In the genomic region with DNA sequence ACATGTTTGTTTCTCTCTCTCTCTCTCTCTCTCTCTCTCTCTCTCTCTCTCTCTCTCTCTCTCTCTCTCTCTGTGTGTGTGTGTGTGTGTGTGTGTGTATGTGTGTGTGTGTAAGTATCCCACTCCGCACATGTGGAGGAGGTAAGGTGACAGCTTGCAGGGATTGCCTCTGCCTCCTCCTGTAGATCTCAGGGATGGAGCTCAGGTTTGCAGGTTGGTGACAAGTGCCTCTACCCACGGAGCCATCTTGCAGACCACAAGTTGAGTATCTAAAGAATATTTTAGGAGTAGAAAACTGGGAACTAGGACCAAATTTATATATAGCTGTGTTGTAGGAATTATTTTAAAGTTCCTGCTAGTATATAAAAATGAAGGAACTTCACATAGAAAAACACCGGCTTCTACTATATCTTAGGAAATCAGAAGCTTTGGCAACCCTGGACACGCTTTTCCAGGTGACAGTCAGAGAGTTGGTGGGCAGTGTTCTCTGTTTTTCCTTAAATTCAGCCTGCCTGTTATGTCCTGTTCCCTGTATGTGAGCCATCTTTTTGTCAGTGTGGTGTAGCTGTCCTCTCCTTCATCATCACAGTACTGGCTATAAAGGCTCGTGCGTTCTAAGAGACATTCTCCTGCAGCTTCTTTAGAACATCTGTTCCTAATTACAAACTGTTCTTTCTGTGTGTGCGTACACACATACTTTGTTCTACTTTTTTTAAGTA, we compare ENCODE assay signal across 27 mouse cellular contexts. TPM values are rescaled to one million over a fixed set of nuclear protein-coding genes. Genes with fewer than 3 reads are reported as not detected.
DNase-seq lines count a peak whose midpoint lies in the region; ATAC-seq lines count a peak whose summit lies in the region.
"Had no signal": no experiment of that assay in that cellular context is flagged by ENCODE, and none has a peak within 500 bp of the region (broad histone marks: within the 10 kb centered on the region; RNA-seq: fewer than 3 reads in every experiment).

No protein-coding gene starts in this region.

- H3K9me3 ChIP-seq in embryonic facial prominence, embryonic 11.5 days (replicated peaks; ENCODE audit: control insufficient read depth, low read length): no peaks in the 10 kb centered on the region
- H3K9me3 ChIP-seq in embryonic facial prominence, embryonic 10.5 days: no peaks in the 10 kb centered on the region
- H3K9me3 ChIP-seq in forebrain, embryonic 12.5 days: no peaks in the 10 kb centered on the region
- H3K9me3 ChIP-seq: embryonic facial prominence, embryonic 12.5 days; hindbrain, embryonic 10.5 days; kidney, embryonic 15.5 days; liver, embryonic 15.5 days; midbrain, embryonic 13.5 days; neural tube, embryonic 13.5 days had no signal

- WGBS in embryonic facial prominence, embryonic 11.5 days: 62% methylated on average over 7 of the region's 7 CpGs
- WGBS in embryonic facial prominence, embryonic 10.5 days: 73% methylated on average over 7 of the region's 7 CpGs
- 87% methylated on average over 7 of the region's 7 CpGs for WGBS in forebrain, embryonic 12.5 days

- no peaks in the 10 kb centered on the region for H3K4me1 ChIP-seq in embryonic facial prominence, embryonic 11.5 days (ENCODE audit: control insufficient read depth, insufficient read depth, low read length)
- peaks cover 8% of the 10 kb centered on the region; the same call in 1 of the 2 replicates for H3K4me1 ChIP-seq in embryonic facial prominence, embryonic 10.5 days
- H3K4me1 ChIP-seq in forebrain, embryonic 12.5 days: no peaks in the 10 kb centered on the region
- H3K4me1 ChIP-seq: hindbrain, embryonic 10.5 days; midbrain, embryonic 13.5 days; neural tube, embryonic 13.5 days had no signal

- ATAC-seq in embryonic facial prominence, embryonic 11.5 days (replicated peaks; ENCODE audit: insufficient number of reproducible peaks, low FRiP score, low TSS enrichment, low read depth): no peak
- ATAC-seq in forebrain, embryonic 12.5 days (ENCODE audit: low FRiP score): no peak
- ATAC-seq: activated CD4-positive, CD25-positive, alpha-beta regulatory T cell, adult 4 months; forebrain, embryonic 14.5 days; hindbrain, embryonic 16.5 days; midbrain, embryonic 13.5 days had no signal

- no peaks in the 10 kb centered on the region for H3K36me3 ChIP-seq in embryonic facial prominence, embryonic 11.5 days (replicated peaks; ENCODE audit: control insufficient read depth, insufficient read depth, low read depth, low read length)
- peaks cover 41% of the 10 kb centered on the region for H3K36me3 ChIP-seq in embryonic facial prominence, embryonic 10.5 days (replicated peaks)
- H3K36me3 ChIP-seq in forebrain, embryonic 12.5 days (replicated peaks): peaks cover 11% of the 10 kb centered on the region

- H3K27ac ChIP-seq in embryonic facial prominence, embryonic 11.5 days (replicated peaks; ENCODE audit: low read depth, low read length): no peak overlapping the region
- no peak overlapping the region for H3K27ac ChIP-seq in embryonic facial prominence, embryonic 10.5 days (replicated peaks)
- H3K27ac ChIP-seq in forebrain, embryonic 12.5 days: no peak overlapping the region
- H3K27ac ChIP-seq: embryonic facial prominence, embryonic 12.5 days; hindbrain, embryonic 10.5 days; kidney, embryonic 15.5 days; liver, embryonic 15.5 days; macrophage; midbrain, embryonic 13.5 days; neural tube, embryonic 13.5 days had no signal

- peak; percentile 9 for DNase-seq in embryonic facial prominence, embryonic 11.5 days (ENCODE audit: low spot score)
- DNase-seq in embryonic facial prominence, embryonic 10.5 days (ENCODE audit: low spot score): no peak
- peak; percentile 56 for DNase-seq in heart, adult 11 months
- no peak for DNase-seq in heart, adult 9 months (ENCODE audit: low spot score in 2 of 2)
- DNase-seq in right cerebral cortex, adult 18-20 months: peak; percentile 21
- DNase-seq in right cerebral cortex, postnatal 4 days: no peak
- peak; percentile 57 for DNase-seq in telencephalon, adult 2 months (ENCODE audit: low read depth, low spot score)
- DNase-seq: adrenal gland, adult 8-10 months; cerebellum, adult 8-10 months; cerebellum, postnatal 25 days; heart, postnatal 14 days; kidney, adult 18-20 months; kidney, postnatal 36 days; lung, embryonic 14.5 days; thymus, postnatal 4 days had no signal

- H3K4me2 ChIP-seq in embryonic facial prominence, embryonic 11.5 days (ENCODE audit: low read depth, low read length): no peak overlapping the region
- H3K4me2 ChIP-seq in forebrain, embryonic 12.5 days: no peak overlapping the region
- H3K4me2 ChIP-seq: embryonic facial prominence, embryonic 12.5 days; kidney, embryonic 15.5 days; liver, embryonic 15.5 days; lung, embryonic 14.5 days; midbrain, embryonic 13.5 days; neural tube, embryonic 13.5 days had no signal

- H3K27me3 ChIP-seq in embryonic facial prominence, embryonic 11.5 days (ENCODE audit: control insufficient read depth, insufficient read depth, low read length): no peaks in the 10 kb centered on the region
- no peaks in the 10 kb centered on the region for H3K27me3 ChIP-seq in embryonic facial prominence, embryonic 10.5 days (replicated peaks; ENCODE audit: low read depth, poor library complexity, severe bottlenecking)
- H3K27me3 ChIP-seq in forebrain, embryonic 12.5 days: no peaks in the 10 kb centered on the region
- H3K27me3 ChIP-seq: CH12.LX; embryonic facial prominence, embryonic 12.5 days; kidney, embryonic 15.5 days; liver, embryonic 15.5 days; midbrain, embryonic 13.5 days; neural tube, embryonic 13.5 days had no signal

- H3K4me3 ChIP-seq in embryonic facial prominence, embryonic 11.5 days (ENCODE audit: low read depth, low read length): no peak overlapping the region
- H3K4me3 ChIP-seq in embryonic facial prominence, embryonic 10.5 days: no peak overlapping the region
- no peak overlapping the region for H3K4me3 ChIP-seq in forebrain, embryonic 12.5 days (replicated peaks)
- H3K4me3 ChIP-seq: embryonic facial prominence, embryonic 12.5 days; hindbrain, embryonic 10.5 days; kidney, embryonic 15.5 days; liver, embryonic 15.5 days; midbrain, embryonic 13.5 days; neural tube, embryonic 13.5 days had no signal

- H3K9ac ChIP-seq in embryonic facial prominence, embryonic 11.5 days (replicated peaks; ENCODE audit: low read length): no peak overlapping the region
- no peak overlapping the region for H3K9ac ChIP-seq in forebrain, embryonic 12.5 days
- H3K9ac ChIP-seq: embryonic facial prominence, embryonic 12.5 days; kidney, embryonic 15.5 days; liver, embryonic 15.5 days; lung, embryonic 14.5 days; midbrain, embryonic 13.5 days; neural tube, embryonic 13.5 days had no signal

RNA-seq across cellular contexts. Expression of gene Ap1g1, which starts 29.2 kb away (rescaled TPM):
- 37.7 and 42.5 TPM in 2 replicates for polyA plus RNA-seq in embryonic facial prominence, embryonic 11.5 days (2014; fragmentation: Nextera tagmentation; extraction: Ambion mirVana)
- polyA plus RNA-seq in embryonic facial prominence, embryonic 10.5 days (2016; fragmentation: Nextera tagmentation; extraction: Ambion mirVana): 48.4 and 52.9 TPM in 2 replicates
- 67.6 and 71.1 TPM in 2 replicates for polyA plus RNA-seq in forebrain, embryonic 12.5 days (2016; fragmentation: Nextera tagmentation; extraction: Ambion mirVana)

Comparison
In these comparisons a context has a peak if more than half of its experiments do, and no peak if none do; other contexts are left out.
1. DNase-seq: peak in embryonic facial prominence, embryonic 11.5 days (single experiment), heart, adult 11 months (single experiment), right cerebral cortex, adult 18-20 months (single experiment) and telencephalon, adult 2 months (single experiment); none in embryonic facial prominence, embryonic 10.5 days (single experiment), heart, adult 9 months (0 of 2) and right cerebral cortex, postnatal 4 days (single experiment).